ENCODE assay signal across 12 mouse cellular contexts in the genomic region with DNA sequence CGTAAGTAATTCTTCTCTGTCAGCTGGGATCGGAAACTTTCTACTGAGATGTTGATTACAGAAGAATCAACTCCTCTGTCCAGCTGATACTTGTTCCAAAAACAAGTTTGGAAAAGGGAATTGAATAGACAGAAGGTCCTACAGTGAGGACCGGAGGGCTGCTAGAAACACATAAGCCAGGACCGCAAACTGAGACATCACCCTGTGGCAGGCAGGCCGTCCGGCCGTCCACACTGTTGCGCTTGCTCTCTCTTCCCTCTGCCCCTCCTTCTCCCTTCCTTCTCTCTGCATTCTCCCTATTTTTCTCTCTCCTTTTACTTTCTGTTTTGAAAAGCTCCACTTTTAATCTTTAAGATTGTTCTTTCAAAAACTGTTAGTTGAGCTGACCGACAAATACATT.
"Had no signal": no experiment of that assay in that cellular context is flagged by ENCODE, and none has a peak within 500 bp of the region (broad histone marks: within the 10 kb centered on the region; RNA-seq: fewer than 3 reads in every experiment).

No protein-coding gene starts in this region.

- H3K4me3 ChIP-seq: limb, embryonic 15.5 days; liver, embryonic 12.5 days; midbrain, embryonic 10.5 days; myocyte; neural tube, embryonic 15.5 days had no signal

- DNase-seq: lung, embryonic 14.5 days; lung, postnatal 10 days; lung, postnatal 4 days; midbrain, embryonic 14.5 days; right cerebral cortex, adult 18-20 months; right cerebral cortex, postnatal 25 days; thymus, postnatal 36 days had no signal

- H3K9me3 ChIP-seq: limb, embryonic 15.5 days; liver, embryonic 12.5 days; midbrain, embryonic 10.5 days; neural tube, embryonic 15.5 days had no signal

- ATAC-seq: liver, embryonic 12.5 days had no signal

- H3K27ac ChIP-seq: limb, embryonic 15.5 days; liver, embryonic 12.5 days; midbrain, embryonic 10.5 days; neural tube, embryonic 15.5 days had no signal

- H3K9ac ChIP-seq: limb, embryonic 15.5 days; liver, embryonic 12.5 days; lung, embryonic 14.5 days; neural tube, embryonic 15.5 days had no signal

- H3K4me1 ChIP-seq: limb, embryonic 15.5 days; liver, embryonic 12.5 days; midbrain, embryonic 10.5 days; neural tube, embryonic 15.5 days had no signal

- H3K4me2 ChIP-seq: limb, embryonic 15.5 days; liver, embryonic 12.5 days; lung, embryonic 14.5 days; neural tube, embryonic 15.5 days had no signal

- H3K27me3 ChIP-seq: limb, embryonic 15.5 days; liver, embryonic 12.5 days; neural tube, embryonic 15.5 days had no signal

- H3K36me3 ChIP-seq: neural tube, embryonic 15.5 days had no signal
